8 mouse cellular contexts compared by ENCODE assay signal in genomic region chr6:86848915-86849644, GRCm38 (mm10). TPM values are rescaled to one million over a fixed set of nuclear protein-coding genes. Genes with fewer than 3 reads are reported as not detected.
DNase-seq lines count a peak whose midpoint lies in the region; ATAC-seq lines count a peak whose summit lies in the region.

Gene Aak1 (plus strand): TSS chr6:86849517.

- peaks cover 6% of the 10 kb centered on the region; the same call in 1 of the 2 replicates for H3K36me3 ChIP-seq in intestine, embryonic 14.5 days (ENCODE audit: control insufficient read depth, insufficient read depth, low read length)

- H3K9me3 ChIP-seq in intestine, embryonic 14.5 days (ENCODE audit: control insufficient read depth, low read length), result no peaks in the 10 kb centered on the region

- intact Hi-C loops in left cerebral cortex, postnatal 14 days (cut with DNase I), result no loop called here

- WGBS in intestine, embryonic 14.5 days, result under 1% methylated on average over 59 of the region's 60 CpGs

- peak; percentile 94 to 98 for DNase-seq in adrenal gland, adult (ENCODE audit: inconsistent age in 2 of 2, low spot score in 1 of 2)
- DNase-seq in embryo, embryonic 10.5 days (ENCODE audit: low spot score), result peak; percentile 93
- DNase-seq in gastrocnemius, postnatal 25 days, result peak; percentile 92
- DNase-seq in intestine, embryonic 14.5 days (ENCODE audit: low spot score), result peak; percentile 98
- DNase-seq in left cerebral cortex, postnatal 14 days (ENCODE audit: low spot score in 2 of 2), result peak; percentile 91 to 92
- peak; percentile 91 for DNase-seq in mesoderm, embryonic 11.5 days (ENCODE audit: low read depth, low spot score)
- DNase-seq in right cerebral cortex, postnatal 36 days (ENCODE audit: low spot score in 2 of 2), result peak; percentile 86 to 89
- DNase-seq in yolk sac, embryonic 10.5 days (ENCODE audit: low spot score), result peak; percentile 93

- H3K4me2 ChIP-seq in intestine, embryonic 14.5 days (ENCODE audit: low read length), result peak within 1 kb of the TSS; percentile 95

- H3K27ac ChIP-seq in intestine, embryonic 14.5 days (ENCODE audit: low read depth), result peak within 1 kb of the TSS; percentile 98

- ATAC-seq in intestine, embryonic 14.5 days (replicated peaks; ENCODE audit: low FRiP score, low TSS enrichment, low read depth), result peak; percentile 94

- H3K27me3 ChIP-seq in intestine, embryonic 14.5 days (replicated peaks; ENCODE audit: control insufficient read depth, insufficient read depth, low read length), result no peaks in the 10 kb centered on the region

- H3K4me1 ChIP-seq in intestine, embryonic 14.5 days (replicated peaks; ENCODE audit: control insufficient read depth, insufficient read depth, low read length), result peaks cover 37% of the 10 kb centered on the region

- peak within 1 kb of the TSS; percentile 93 for H3K4me3 ChIP-seq in intestine, embryonic 14.5 days (ENCODE audit: low read depth, low read length)

- peak within 1 kb of the TSS; percentile 79 for H3K9ac ChIP-seq in intestine, embryonic 14.5 days (ENCODE audit: low read length)

RNA-seq across cellular contexts. Expression of gene Aak1, which starts in this region (rescaled TPM):
- 10 to 100 TPM; 33.1 to 33.3 TPM for total RNA-seq in gastrocnemius, postnatal 25 days (2021)
- polyA plus RNA-seq in intestine, embryonic 14.5 days (2014; fragmentation: Nextera tagmentation; extraction: Ambion mirVana), result 14.0 and 14.7 TPM in 2 replicates
- 100 to 1,000 TPM; 351 to 380 TPM for total RNA-seq in left cerebral cortex, postnatal 14 days (2021)

Comparison
In these comparisons a context has a peak if more than half of its experiments do, and no peak if none do; other contexts are left out.
1. Peak in every context shown above with its lines: DNase-seq, ATAC-seq, H3K4me3 ChIP-seq and H3K27ac ChIP-seq.
2. RNA of gene Aak1 (total RNA-seq): 351 to 380 TPM in left cerebral cortex, postnatal 14 days; 33.1 to 33.3 TPM in gastrocnemius, postnatal 25 days; every median in the first group is over 10 times any median in the second.